Mouse (Mus musculus) embryonic fibroblast, embryonic 13.5 days (primary cell): ENCODE results near the gene Tiam1.

Source experiments
- CTCF ChIP-seq: IDR thresholded peaks from 2 replicates; pipeline ENCODE4 v1.5.1; 2011; ENCODE audit warnings: mild to moderate bottlenecking, control low read depth, low read length, moderate library complexity, borderline replicate concordance; ENCODE audit not compliant: insufficient read depth
- POLR2A ChIP-seq: IDR thresholded peaks from 2 replicates; pipeline ENCODE4 v1.6.1; 2011; ENCODE audit warnings: low read depth, mild to moderate bottlenecking, control low read depth, low read length, moderate library complexity

GRCm38 (mm10) chr16:90128817-90129587 is 14.6 kb downstream of the Tiam1 start:
- no peak for TF ChIP-seq CTCF
- TF ChIP-seq POLR2A: no peak
